Mouse (Mus musculus): ENCODE measurements around the gene Tnfrsf1a. TPM values are rescaled to one million over a fixed set of nuclear protein-coding genes. Genes with fewer than 3 reads are reported as not detected.

Tnfrsf1a gene
- total RNA-seq, 2 experiments from 2014 or later = 73.7 to 77.8 TPM

- DNase-seq = peak; percentile 70 to 71
- intact Hi-C loops (cut with DNase I) = loop anchor here (5.0 kb wide), 1 partner anchor 204 kb away; the partner anchor contains the start of gene Iffo1
These were observed 2.3 kb downstream of the Tnfrsf1a start for GRCm38 (mm10) chr6:125351368-125352045.

GRCm38 (mm10) chr6:125352046-125352384 is 2.9 kb downstream of the Tnfrsf1a start:
- DNase-seq = no peak
- intact Hi-C loops (cut with DNase I) = loop anchor here (5.0 kb wide), 1 partner anchor 205 kb away; the partner anchor contains the start of gene Iffo1

GRCm38 (mm10) chr6:125352811-125353210 is 3.6 kb downstream of the Tnfrsf1a start:
- intact Hi-C loops (cut with DNase I) = loop anchor here (5.0 kb wide), 1 partner anchor 206 kb away; the partner anchor contains the start of gene Iffo1
- no peak for DNase-seq

- intact Hi-C loops (cut with DNase I) = loop anchor here (5.0 kb wide), 1 partner anchor 206 kb away; the partner anchor contains the start of gene Iffo1
- DNase-seq = no peak
These were observed 4.1 kb downstream of the Tnfrsf1a start for GRCm38 (mm10) chr6:125353221-125353620.

- intact Hi-C loops (cut with DNase I) = loop anchor here (2.0 to 5.0 kb wide), 2 partner anchors 23 to 206 kb away; partner anchors contain the start of gene Iffo1
These were observed 4.5 kb downstream of the Tnfrsf1a start for GRCm38 (mm10) chr6:125353655-125354054.

GRCm38 (mm10) chr6:125354352-125355151 is 5.4 kb downstream of the Tnfrsf1a start:
- DNase-seq = peak; percentile 82
- intact Hi-C loops (cut with DNase I) = loop anchor here (2.0 to 5.0 kb wide), 2 partner anchors 24 to 207 kb away; partner anchors contain the start of gene Iffo1

More at GRCm38 (mm10) chr6:125353655-125354054, 4.5 kb downstream of the Tnfrsf1a start:
- DNase-seq = no peak

- intact Hi-C loops (cut with DNase I) = loop anchor here (2.0 kb wide), 1 partner anchor 24 kb away; no protein-coding TSS in a partner anchor
These were observed 6.1 kb downstream of the Tnfrsf1a start for GRCm38 (mm10) chr6:125355197-125355741.

GRCm38 (mm10) chr6:125356264-125356663 is 7.1 kb downstream of the Tnfrsf1a start:
- no peak for DNase-seq
- intact Hi-C loops (cut with DNase I) = no loop called here

More at GRCm38 (mm10) chr6:125355197-125355741, 6.1 kb downstream of the Tnfrsf1a start:
- DNase-seq = no peak

- intact Hi-C loops (cut with DNase I) = no loop called here
- no peak for DNase-seq
These were observed 8.2 kb downstream of the Tnfrsf1a start for GRCm38 (mm10) chr6:125357334-125357733.

GRCm38 (mm10) chr6:125359999-125360398 is 10.8 kb downstream of the Tnfrsf1a start:
- no peak for DNase-seq
- intact Hi-C loops (cut with DNase I) = loop anchor here (5.0 kb wide), 1 partner anchor 143 kb away; the partner anchor contains the start of gene Vamp1

GRCm38 (mm10) chr6:125360846-125361245 is 11.7 kb downstream of the Tnfrsf1a start:
- intact Hi-C loops (cut with DNase I) = loop anchor here (5.0 kb wide), 1 partner anchor 144 kb away; the partner anchor contains the start of gene Vamp1
- DNase-seq = no peak

- intact Hi-C loops (cut with DNase I) = loop anchor here (2.0 to 5.0 kb wide), 2 partner anchors 33 to 144 kb away; partner anchors contain the start of gene Vamp1
- peak in 1 of 2 experiments; percentile 65 for DNase-seq
These were observed 12.5 kb downstream of the Tnfrsf1a start for GRCm38 (mm10) chr6:125361467-125362291.

- intact Hi-C loops (cut with DNase I) = loop anchor here (2.0 to 5.0 kb wide), 2 partner anchors 34 to 146 kb away; partner anchors contain the start of gene Vamp1
These were observed 13.9 kb downstream of the Tnfrsf1a start for GRCm38 (mm10) chr6:125363021-125363420.

GRCm38 (mm10) chr6:125363451-125364242 is 14.5 kb downstream of the Tnfrsf1a start:
- intact Hi-C loops (cut with DNase I) = loop anchor here (2.0 to 5.0 kb wide), 3 partner anchors 35 to 146 kb away; partner anchors contain the start of genes Ltbr and Vamp1
- DNase-seq = no peak

More at GRCm38 (mm10) chr6:125363021-125363420, 13.9 kb downstream of the Tnfrsf1a start:
- no peak for DNase-seq

GRCm38 (mm10) chr6:125364448-125364847 is 15.3 kb downstream of the Tnfrsf1a start:
- DNase-seq = no peak
- intact Hi-C loops (cut with DNase I) = loop anchor here (2.0 to 5.0 kb wide), 2 partner anchors 52 to 147 kb away; partner anchors contain the start of genes Ltbr and Vamp1

- intact Hi-C loops (cut with DNase I) = loop anchor here (2.0 kb wide), 1 partner anchor 53 kb away; the partner anchor contains the start of gene Ltbr
- DNase-seq = no peak
These were observed 16.4 kb downstream of the Tnfrsf1a start for GRCm38 (mm10) chr6:125365522-125365921.

GRCm38 (mm10) chr6:125366133-125366532 is 17.0 kb downstream of the Tnfrsf1a start:
- DNase-seq = no peak
- intact Hi-C loops (cut with DNase I) = loop anchor here (1.0 kb wide), 1 partner anchor 91 kb away; no protein-coding TSS in a partner anchor

GRCm38 (mm10) chr6:125367758-125368371 is 18.7 kb downstream of the Tnfrsf1a start:
- intact Hi-C loops (cut with DNase I) = no loop called here
- DNase-seq = no peak
